Mouse (Mus musculus) gastrocnemius, postnatal 25 days (tissue): Measurements from ENCODE around the gene Stat5b. TPM values are rescaled to one million over a fixed set of nuclear protein-coding genes. Genes with fewer than 3 reads are reported as not detected.

Experiments used
- DNase-seq: peaks from one replicate; pipeline ENCODE4 v3.0.0; 2022
- total RNA-seq, 2 experiments: library from RNA; stranded (reverse); gene quantifications; 1 replicate in 1 of 2; 2 replicates in 1 of 2; pipeline ENCODE4 v1.2.3; 2021

Gene Stat5b
- total RNA-seq, 2 experiments from 2014 or later, result 93.2 to 126 TPM

- no peak for DNase-seq
Measured at GRCm38 (mm10) chr11:100870256-100870967, 19.9 kb upstream of the Stat5b start.

- no peak for DNase-seq
Measured at GRCm38 (mm10) chr11:100865618-100866017, 15.1 kb upstream of the Stat5b start.

GRCm38 (mm10) chr11:100863141-100863540 lies 12.6 kb upstream of the Stat5b start:
- DNase-seq, result no peak

- no peak for DNase-seq
Measured at GRCm38 (mm10) chr11:100861836-100862235, 11.3 kb upstream of the Stat5b start.

- no peak for DNase-seq
Measured at GRCm38 (mm10) chr11:100861335-100861734, 10.8 kb upstream of the Stat5b start.

GRCm38 (mm10) chr11:100860198-100861048 lies 9.9 kb upstream of the Stat5b start:
- peak; percentile 88 for DNase-seq

GRCm38 (mm10) chr11:100859579-100860075 lies 9.1 kb upstream of the Stat5b start:
- DNase-seq, result no peak

GRCm38 (mm10) chr11:100858935-100859578 lies 8.5 kb upstream of the Stat5b start, which contains the start of gene Stat5a:
TSS of gene Stat5a (plus strand) at chr11:100859351.
- DNase-seq, result peak; percentile 84

- DNase-seq, result no peak
Measured at GRCm38 (mm10) chr11:100857960-100858359, 7.4 kb upstream of the Stat5b start.

GRCm38 (mm10) chr11:100855178-100855577 lies 4.7 kb upstream of the Stat5b start:
- no peak for DNase-seq

GRCm38 (mm10) chr11:100854268-100854667 lies 3.7 kb upstream of the Stat5b start:
- no peak for DNase-seq

GRCm38 (mm10) chr11:100853018-100853417 lies 2.5 kb upstream of the Stat5b start:
- DNase-seq, result no peak

GRCm38 (mm10) chr11:100852088-100852487 lies 1.6 kb upstream of the Stat5b start:
- DNase-seq, result no peak

GRCm38 (mm10) chr11:100850778-100851528 lies 429 bp upstream of the Stat5b start:
- DNase-seq, result peak; percentile 66

GRCm38 (mm10) chr11:100849456-100850037 lies 977 bp downstream of the Stat5b start:
- DNase-seq, result no peak

- no peak for DNase-seq
Measured at GRCm38 (mm10) chr11:100848789-100849379, 1.6 kb downstream of the Stat5b start.

GRCm38 (mm10) chr11:100848080-100848479 lies 2.4 kb downstream of the Stat5b start:
- DNase-seq, result no peak

- no peak for DNase-seq
Measured at GRCm38 (mm10) chr11:100847572-100847971, 3.0 kb downstream of the Stat5b start.

GRCm38 (mm10) chr11:100845793-100846192 lies 4.7 kb downstream of the Stat5b start:
- DNase-seq, result peak; percentile 47

GRCm38 (mm10) chr11:100844121-100844520 lies 6.4 kb downstream of the Stat5b start:
- DNase-seq, result no peak
